Mouse (Mus musculus): Measurements from ENCODE around the gene Hpcal1. TPM values are rescaled to one million over a fixed set of nuclear protein-coding genes. Genes with fewer than 3 reads are reported as not detected.

Hpcal1 gene
- polyA plus RNA-seq, 1 experiment from 2014 or later = 20.7 TPM

- Histone ChIP-seq H3K4me1 (replicated peaks) (peaks cover 7% of the 10 kb centered on the region), H3K4me2 (no peak overlapping the region), H3K27ac (no peak overlapping the region), H3K27me3 (no peaks in the 10 kb centered on the region), H3K36me3 (no peaks in the 10 kb centered on the region), H3K4me3 (no peak overlapping the region), H3K9ac (no peak overlapping the region), H3K9me3 (replicated peaks) (no peaks in the 10 kb centered on the region)
- no peak for ATAC-seq (replicated peaks; ENCODE audit: insufficient number of reproducible peaks, insufficient read depth, low FRiP score, low read depth)
- 74% methylated on average over 6 of the region's 6 CpGs for WGBS
Measured at GRCm38 (mm10) chr12:17718146-17718545, 27.5 kb downstream of the Hpcal1 start.

GRCm38 (mm10) chr12:17721058-17721457 lies 30.4 kb downstream of the Hpcal1 start:
- no peaks in the 10 kb centered on the region for H3K9me3 ChIP-seq (replicated peaks)
- no peak for ATAC-seq (replicated peaks; ENCODE audit: insufficient number of reproducible peaks, insufficient read depth, low FRiP score, low read depth)
- no peak overlapping the region for H3K27ac ChIP-seq
- H3K27me3 ChIP-seq = no peaks in the 10 kb centered on the region
- H3K4me3 ChIP-seq = no peak overlapping the region
- no peak overlapping the region for H3K4me2 ChIP-seq
- H3K4me1 ChIP-seq (replicated peaks) = peaks cover 27% of the 10 kb centered on the region
- H3K9ac ChIP-seq = no peak overlapping the region
- no peaks in the 10 kb centered on the region for H3K36me3 ChIP-seq

- Histone ChIP-seq H3K4me3 (no peak overlapping the region), H3K27ac (no peak overlapping the region), H3K9me3 (replicated peaks) (no peaks in the 10 kb centered on the region), H3K9ac (no peak overlapping the region), H3K4me1 (replicated peaks) (peaks cover 37% of the 10 kb centered on the region), H3K27me3 (no peaks in the 10 kb centered on the region), H3K4me2 (no peak overlapping the region), H3K36me3 (no peaks in the 10 kb centered on the region)
- no peak for ATAC-seq (replicated peaks; ENCODE audit: insufficient number of reproducible peaks, insufficient read depth, low FRiP score, low read depth)
- WGBS = 85% methylated on average over 13 of the region's 13 CpGs
Measured at GRCm38 (mm10) chr12:17722452-17723181, 32.0 kb downstream of the Hpcal1 start.

GRCm38 (mm10) chr12:17723182-17723570 lies 32.5 kb downstream of the Hpcal1 start:
- H3K36me3 ChIP-seq = no peaks in the 10 kb centered on the region
- H3K27ac ChIP-seq = no peak overlapping the region
- whole genome bisulfite sequencing = 83% methylated on average over 1 of the region's 1 CpGs
- peaks cover 43% of the 10 kb centered on the region for H3K4me1 ChIP-seq (replicated peaks)
- H3K27me3 ChIP-seq = no peaks in the 10 kb centered on the region
- no peak overlapping the region for H3K4me2 ChIP-seq
- H3K9me3 ChIP-seq (replicated peaks) = no peaks in the 10 kb centered on the region
- H3K9ac ChIP-seq = no peak overlapping the region
- no peak overlapping the region for H3K4me3 ChIP-seq
- ATAC-seq (replicated peaks; ENCODE audit: insufficient number of reproducible peaks, insufficient read depth, low FRiP score, low read depth) = no peak

GRCm38 (mm10) chr12:17723999-17724398 lies 33.3 kb downstream of the Hpcal1 start:
- Histone ChIP-seq H3K4me2 (no peak overlapping the region), H3K9ac (no peak overlapping the region), H3K27ac (peak overlapping the region; percentile 52), H3K9me3 (replicated peaks) (no peaks in the 10 kb centered on the region), H3K36me3 (no peaks in the 10 kb centered on the region), H3K4me1 (replicated peaks) (peaks cover 49% of the 10 kb centered on the region), H3K27me3 (no peaks in the 10 kb centered on the region), H3K4me3 (no peak overlapping the region)
- no peak for ATAC-seq (replicated peaks; ENCODE audit: insufficient number of reproducible peaks, insufficient read depth, low FRiP score, low read depth)
- WGBS = 66% methylated on average over 6 of the region's 6 CpGs

GRCm38 (mm10) chr12:17724412-17725090 lies 33.9 kb downstream of the Hpcal1 start:
- H3K9ac ChIP-seq = no peak overlapping the region
- H3K4me2 ChIP-seq = no peak overlapping the region
- H3K36me3 ChIP-seq = no peaks in the 10 kb centered on the region
- peak overlapping the region; percentile 52 for H3K27ac ChIP-seq
- WGBS = 53% methylated on average over 3 of the region's 3 CpGs
- H3K4me3 ChIP-seq = no peak overlapping the region
- H3K27me3 ChIP-seq = no peaks in the 10 kb centered on the region
- H3K9me3 ChIP-seq (replicated peaks) = no peaks in the 10 kb centered on the region
- peaks cover 55% of the 10 kb centered on the region for H3K4me1 ChIP-seq (replicated peaks)
- ATAC-seq (replicated peaks; ENCODE audit: insufficient number of reproducible peaks, insufficient read depth, low FRiP score, low read depth) = 0 out of 2 replicates have a peak, but pooled peaks have one; percentile 7

GRCm38 (mm10) chr12:17725592-17725991 lies 34.9 kb downstream of the Hpcal1 start:
- Histone ChIP-seq H3K27ac (peak overlapping the region; percentile 11; the same call in 1 of the 2 replicates), H3K9ac (no peak overlapping the region), H3K4me1 (replicated peaks) (peaks cover 56% of the 10 kb centered on the region), H3K36me3 (no peaks in the 10 kb centered on the region), H3K27me3 (no peaks in the 10 kb centered on the region), H3K4me3 (no peak overlapping the region), H3K9me3 (replicated peaks) (no peaks in the 10 kb centered on the region), H3K4me2 (no peak overlapping the region)
- 56% methylated on average over 6 of the region's 6 CpGs for WGBS
- no peak for ATAC-seq (replicated peaks; ENCODE audit: insufficient number of reproducible peaks, insufficient read depth, low FRiP score, low read depth)

GRCm38 (mm10) chr12:17726576-17727320 lies 36.1 kb downstream of the Hpcal1 start:
- H3K4me1 ChIP-seq (replicated peaks) = peaks cover 50% of the 10 kb centered on the region
- 81% methylated on average over 10 of the region's 10 CpGs for WGBS
- no peaks in the 10 kb centered on the region for H3K9me3 ChIP-seq (replicated peaks)
- H3K36me3 ChIP-seq = no peaks in the 10 kb centered on the region
- H3K27ac ChIP-seq = no peak overlapping the region
- ATAC-seq (replicated peaks; ENCODE audit: insufficient number of reproducible peaks, insufficient read depth, low FRiP score, low read depth) = no peak
- H3K9ac ChIP-seq = no peak overlapping the region
- H3K27me3 ChIP-seq = no peaks in the 10 kb centered on the region
- H3K4me2 ChIP-seq = no peak overlapping the region
- H3K4me3 ChIP-seq = no peak overlapping the region

- H3K9ac ChIP-seq = 0 out of 2 replicates have a peak overlapping the region, but pooled peaks have one; percentile 4
- peak overlapping the region; percentile 53 for H3K27ac ChIP-seq
- H3K27me3 ChIP-seq = no peaks in the 10 kb centered on the region
- no peaks in the 10 kb centered on the region for H3K36me3 ChIP-seq
- 0 out of 2 replicates have a peak, but pooled peaks have one; percentile 22 for ATAC-seq (replicated peaks; ENCODE audit: insufficient number of reproducible peaks, insufficient read depth, low FRiP score, low read depth)
- 35% methylated on average over 13 of the region's 13 CpGs for WGBS
- H3K4me3 ChIP-seq = no peak overlapping the region
- peak overlapping the region; percentile 18; the same call in 1 of the 2 replicates for H3K4me2 ChIP-seq
- H3K4me1 ChIP-seq (replicated peaks) = peaks cover 56% of the 10 kb centered on the region
- no peaks in the 10 kb centered on the region for H3K9me3 ChIP-seq (replicated peaks)
Measured at GRCm38 (mm10) chr12:17727676-17728339, 37.2 kb downstream of the Hpcal1 start.

GRCm38 (mm10) chr12:17729211-17729900 lies 38.7 kb downstream of the Hpcal1 start:
- Histone ChIP-seq H3K4me3 (no peak overlapping the region), H3K27ac (peak overlapping the region; percentile 24; the same call in 1 of the 2 replicates), H3K9me3 (replicated peaks) (no peaks in the 10 kb centered on the region), H3K4me1 (replicated peaks) (peaks cover 62% of the 10 kb centered on the region), H3K9ac (no peak overlapping the region), H3K27me3 (no peaks in the 10 kb centered on the region), H3K4me2 (no peak overlapping the region), H3K36me3 (no peaks in the 10 kb centered on the region)
- WGBS = 68% methylated on average over 13 of the region's 13 CpGs
- no peak for ATAC-seq (replicated peaks; ENCODE audit: insufficient number of reproducible peaks, insufficient read depth, low FRiP score, low read depth)
